Mouse (Mus musculus): ENCODE data around the gene Slc8b1. TPM values are rescaled to one million over a fixed set of nuclear protein-coding genes. Genes with fewer than 3 reads are reported as not detected.

Slc8b1 gene
- total RNA-seq (2021): 10 to 100 TPM; 12.5 to 13.9 TPM

DNA sequence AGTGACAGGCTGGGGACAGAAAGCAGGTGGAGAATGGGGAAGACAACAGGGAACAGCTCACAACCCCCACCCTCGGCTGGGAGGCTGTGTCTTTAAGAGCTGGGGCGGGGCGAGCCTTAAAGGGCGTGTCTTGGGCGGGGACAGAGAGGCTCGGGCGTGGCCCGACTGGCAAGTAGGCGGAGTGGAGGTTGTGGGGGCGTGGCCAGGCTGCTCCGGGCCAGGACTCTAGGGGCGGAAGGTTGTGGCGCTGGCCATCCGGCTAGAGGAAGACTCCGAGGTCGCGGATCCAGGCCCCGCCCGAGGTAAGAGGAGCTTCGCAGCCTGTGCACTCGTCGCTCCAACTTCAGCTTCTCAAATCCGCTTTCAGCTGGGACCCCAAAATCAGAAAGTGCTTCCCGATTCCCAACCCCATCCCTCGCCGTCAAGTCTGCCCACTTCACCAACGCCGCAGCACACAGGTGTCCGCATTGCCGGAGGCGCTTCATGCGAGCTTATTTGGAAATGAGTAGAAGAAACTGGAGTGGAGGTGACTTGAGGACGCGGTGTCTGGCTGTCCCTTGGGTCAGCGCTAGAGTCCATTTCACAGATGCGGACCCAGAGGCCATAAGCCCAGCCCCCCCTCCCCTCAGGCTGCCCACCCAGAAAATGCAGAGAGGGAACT, at the start of gene Slc8b1:
Gene Slc8b1, plus strand, starts transcription at position 187 of the 661 bp plus-strand sequence.
- peak; percentile 98 for DNase-seq
- intact Hi-C loops (cut with DNase I): loop anchor here (2.0 kb wide), 1 partner anchor 78 kb away; the partner anchor contains the start of genes Iqcd and Tpcn1

DNA sequence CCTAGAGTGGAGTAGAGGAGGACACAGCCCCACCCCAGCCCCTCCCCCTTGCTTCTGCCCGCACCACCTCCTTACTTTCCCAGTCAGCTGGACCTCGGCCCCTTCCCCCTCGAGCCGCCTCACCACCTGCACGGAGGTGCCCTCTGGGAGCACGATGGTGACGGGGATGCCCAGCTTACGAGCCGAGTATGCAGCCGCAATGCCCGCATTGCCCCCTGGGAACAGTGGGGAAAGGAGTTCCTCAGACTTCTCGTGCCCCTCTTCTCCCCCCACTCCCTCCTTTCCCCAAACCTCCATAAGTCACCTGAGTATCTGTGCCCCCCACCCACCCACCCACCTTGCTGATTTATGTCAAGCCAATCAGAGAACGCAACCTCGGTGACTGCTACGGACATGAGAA, 49.1 kb upstream of the Slc8b1 start:
- no peak for DNase-seq
- intact Hi-C loops (cut with DNase I): no loop called here

DNA sequence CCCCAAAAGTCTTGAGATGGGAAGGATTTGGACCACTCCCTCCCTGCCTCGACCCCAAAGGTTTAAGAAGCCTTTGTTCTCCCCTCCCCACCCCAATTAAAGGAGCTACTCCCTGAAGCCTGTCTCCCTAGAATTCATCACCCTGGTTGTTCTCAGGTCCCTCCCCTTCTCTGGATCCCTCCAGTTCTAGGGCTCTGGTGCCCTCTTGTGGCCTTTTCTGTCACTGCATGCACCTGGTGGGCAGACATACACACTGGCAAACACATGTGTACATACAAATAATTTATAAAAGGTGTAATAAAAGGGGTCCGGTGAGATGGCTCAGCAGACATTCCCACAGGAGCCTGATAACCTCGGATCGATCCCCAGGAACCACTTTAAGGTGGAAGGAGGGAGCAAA, 46.6 kb upstream of the Slc8b1 start:
- DNase-seq: no peak
- intact Hi-C loops (cut with DNase I): no loop called here

DNA sequence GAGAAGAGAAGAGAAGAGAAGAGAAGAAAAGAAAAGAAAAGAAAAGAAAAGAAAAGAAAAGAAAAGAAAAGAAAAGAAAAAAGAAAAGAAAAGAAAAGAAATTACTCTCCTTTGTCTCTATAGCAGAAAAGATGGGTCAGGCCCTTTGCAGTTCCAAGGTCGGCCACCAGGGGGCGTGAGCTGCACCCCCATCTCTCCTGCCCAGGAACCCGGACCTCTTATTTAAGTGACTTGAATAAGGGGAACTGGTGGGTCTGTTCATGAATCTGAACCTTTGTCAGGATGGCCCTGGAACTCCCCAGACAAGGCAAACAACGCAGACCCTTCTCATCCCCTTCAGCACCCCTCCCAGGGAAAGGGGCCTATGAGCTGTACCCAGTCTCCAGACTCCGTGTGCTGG, 45.9 kb upstream of the Slc8b1 start:
- peak in 1 of 2 experiments; percentile 43 for DNase-seq
- intact Hi-C loops (cut with DNase I): no loop called here

DNA sequence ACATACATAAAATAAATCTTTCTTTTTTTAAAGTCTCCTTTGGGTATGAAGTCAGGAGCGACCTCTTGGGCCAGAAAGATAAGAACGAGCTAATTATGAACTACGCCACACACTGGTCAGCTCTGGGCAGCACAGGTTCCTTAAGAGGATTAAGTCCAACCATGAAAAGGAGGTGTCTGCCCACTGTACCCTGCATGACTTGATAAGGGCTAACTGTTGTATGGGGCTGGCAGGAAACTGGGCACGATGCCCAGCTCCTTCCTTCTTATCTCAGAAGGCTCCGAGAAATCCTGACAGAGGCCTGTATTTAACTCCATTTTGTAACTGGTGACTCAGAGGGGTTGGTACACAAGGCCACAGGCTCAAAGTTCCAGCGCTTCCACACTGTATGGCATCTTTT, 45.1 kb upstream of the Slc8b1 start:
- DNase-seq: peak; percentile 46 to 56
- intact Hi-C loops (cut with DNase I): no loop called here

DNA sequence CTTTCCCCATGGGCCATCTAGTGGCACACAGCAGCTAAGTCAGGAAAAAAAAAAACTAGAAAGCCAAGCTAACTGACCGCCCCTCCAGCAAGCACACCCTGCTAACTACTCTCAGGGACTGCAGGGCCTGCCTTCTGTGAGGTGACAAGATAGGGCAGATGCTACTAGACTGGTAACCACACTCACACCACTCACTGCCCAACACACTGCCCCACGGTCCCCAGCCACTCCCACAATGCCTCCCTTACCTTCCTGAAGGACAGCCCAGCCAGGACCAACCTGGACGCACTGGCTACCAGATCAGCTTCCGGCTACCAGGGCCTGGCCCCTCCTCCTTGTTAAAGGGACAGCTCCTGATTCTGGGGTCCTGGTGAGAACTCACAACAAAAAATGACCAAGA, 43.9 kb upstream of the Slc8b1 start:
- peak in 1 of 2 experiments; percentile 23 for DNase-seq

DNA sequence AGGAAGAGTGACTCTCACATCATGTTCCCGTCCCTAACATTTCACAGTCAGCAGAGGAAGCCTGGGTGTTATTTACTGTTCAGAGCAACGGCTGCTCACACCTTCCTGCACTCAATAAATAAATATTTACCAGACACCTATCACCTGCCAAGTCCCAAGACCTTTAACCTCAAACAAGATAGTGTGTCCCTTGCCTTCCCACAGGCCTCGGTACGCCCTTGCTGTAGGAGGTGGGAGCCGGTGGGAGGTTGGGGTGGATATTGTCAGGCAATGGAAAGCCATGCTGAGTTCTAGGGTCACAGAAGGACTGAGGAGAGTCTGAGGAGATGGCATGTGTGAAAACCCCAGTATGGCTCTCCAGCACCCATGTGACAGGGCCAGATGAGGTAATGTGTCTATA, 42.6 kb upstream of the Slc8b1 start:
- intact Hi-C loops (cut with DNase I): no loop called here
- no peak for DNase-seq

More for the DNA sequence above, 43.9 kb upstream of the Slc8b1 start:
- intact Hi-C loops (cut with DNase I): no loop called here

DNA sequence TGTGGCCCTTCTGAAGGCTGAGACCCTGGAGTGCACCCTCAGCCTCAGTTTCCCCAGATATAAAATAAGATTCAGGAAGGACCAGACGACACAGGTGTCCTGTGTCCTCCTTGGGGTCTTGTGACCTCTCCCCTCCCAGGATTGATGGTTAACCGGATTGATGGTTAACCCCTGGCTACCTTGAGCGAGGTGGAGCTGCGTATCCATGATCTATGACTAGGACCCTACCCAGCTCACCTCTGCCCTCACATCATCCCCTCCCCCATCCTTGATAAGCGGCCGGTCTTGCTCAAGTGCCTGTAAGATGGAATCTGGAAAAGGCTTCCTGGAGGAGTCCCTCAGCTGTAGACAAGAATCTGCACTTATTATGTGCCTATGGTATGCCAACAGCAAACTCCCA, 42.1 kb upstream of the Slc8b1 start:
- no peak for DNase-seq
- intact Hi-C loops (cut with DNase I): no loop called here

DNA sequence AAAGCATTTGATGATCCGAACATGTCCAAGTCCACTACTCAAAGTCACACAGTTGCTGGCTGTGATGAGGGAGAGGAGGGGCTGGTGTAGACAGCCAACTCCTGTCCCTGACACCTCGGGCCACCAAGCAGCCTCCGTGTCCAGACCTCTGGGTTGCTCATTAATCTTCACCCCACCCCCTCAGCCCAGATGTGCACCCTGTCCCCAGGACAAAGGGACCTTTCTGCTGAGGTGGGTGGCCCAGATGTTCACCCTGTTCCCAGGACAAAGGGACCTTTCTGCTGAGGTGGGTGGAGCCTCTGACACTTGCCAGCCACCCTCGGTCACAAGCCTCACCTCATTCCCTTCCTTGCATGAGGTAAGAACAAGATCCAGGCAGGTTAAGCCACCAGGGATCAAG, 39.4 kb upstream of the Slc8b1 start:
- no peak for DNase-seq
- intact Hi-C loops (cut with DNase I): no loop called here

DNA sequence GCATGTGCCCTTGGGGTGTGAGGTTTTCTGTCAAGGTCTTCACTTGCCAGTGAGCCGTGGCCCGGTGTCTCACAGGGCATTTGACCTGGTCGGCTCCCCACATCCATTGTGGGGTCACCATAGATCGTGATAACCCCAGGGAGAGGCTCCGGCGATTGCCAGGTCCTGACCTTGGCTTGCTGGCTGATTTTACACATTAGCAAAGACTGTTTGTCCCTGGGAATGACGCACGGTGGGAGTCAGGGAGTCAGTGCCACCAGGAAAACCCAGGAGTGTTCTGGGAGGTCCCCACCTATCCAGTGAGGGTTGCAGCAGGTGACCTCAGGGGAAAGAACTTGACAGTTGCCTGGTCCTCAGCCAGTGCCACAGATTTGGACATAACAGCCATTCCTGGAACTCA, 38.2 kb upstream of the Slc8b1 start, which contains the start of gene Sdsl:
Gene Sdsl, minus strand, starts transcription at position 41 of the 400 bp plus-strand sequence.
- no peak for DNase-seq
- intact Hi-C loops (cut with DNase I): no loop called here

DNA sequence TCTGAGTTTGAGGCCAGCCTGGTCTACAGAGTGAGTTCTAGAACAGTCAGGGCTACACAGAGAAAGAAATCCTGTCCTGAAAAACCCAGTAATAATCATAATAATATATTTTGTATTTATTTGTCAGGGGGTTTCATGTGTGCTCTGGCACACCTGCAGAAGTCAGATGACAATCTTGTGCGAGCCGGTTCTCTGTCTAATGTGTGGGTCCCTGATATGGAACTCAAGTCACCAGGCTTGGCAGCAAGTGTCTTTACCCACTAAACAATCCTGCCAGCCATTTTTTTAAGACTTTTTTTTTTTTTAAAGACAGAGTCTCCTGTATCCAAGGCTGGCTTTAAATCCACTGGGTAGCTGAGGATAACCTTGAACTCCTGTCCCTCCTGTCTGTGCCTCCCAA, 37.6 kb upstream of the Slc8b1 start:
- intact Hi-C loops (cut with DNase I): no loop called here
- DNase-seq: no peak

DNA sequence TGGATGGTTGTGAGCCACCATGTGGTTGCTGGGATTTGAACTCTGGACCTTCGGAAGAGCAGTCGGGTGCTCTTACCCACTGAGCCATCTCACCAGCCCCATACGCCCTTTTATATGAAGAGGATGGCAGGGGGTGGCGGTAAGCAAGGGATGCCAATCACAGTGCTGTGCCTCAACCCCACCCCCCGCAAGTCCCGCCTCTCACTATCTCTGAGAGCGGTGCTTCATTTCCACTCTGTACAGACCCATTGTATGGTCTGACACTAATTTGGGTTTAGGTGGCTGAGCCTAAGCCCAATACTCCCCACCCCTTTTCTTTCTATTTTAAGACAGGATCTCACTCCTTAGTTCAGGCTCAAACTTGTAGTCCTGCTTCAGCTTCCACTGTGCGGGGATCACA, 35.1 kb upstream of the Slc8b1 start:
- intact Hi-C loops (cut with DNase I): no loop called here
- no peak for DNase-seq

DNA sequence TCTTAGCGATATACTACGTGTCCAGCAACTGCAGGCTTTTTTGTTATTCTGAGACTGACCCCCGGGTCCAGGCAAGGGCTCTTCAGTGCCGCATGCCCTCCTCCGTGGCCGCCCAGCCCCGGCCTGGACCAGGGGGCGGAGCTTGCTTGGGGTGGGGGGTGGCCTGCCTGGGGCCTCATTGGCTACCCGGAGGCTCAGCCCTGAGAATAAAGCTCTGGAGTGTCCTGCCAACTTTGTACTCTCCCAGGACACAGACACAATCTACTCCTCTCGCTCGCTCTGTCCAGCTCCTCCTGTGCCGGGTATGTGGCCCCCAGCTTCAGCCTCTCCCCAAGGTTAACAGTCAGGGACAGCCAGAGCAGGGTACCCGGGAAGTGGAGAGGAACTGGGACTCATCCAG, 34.7 kb upstream of the Slc8b1 start, which contains the start of gene Sds:
Gene Sds, plus strand, starts transcription at position 231 of the 400 bp plus-strand sequence.
- intact Hi-C loops (cut with DNase I): no loop called here

DNA sequence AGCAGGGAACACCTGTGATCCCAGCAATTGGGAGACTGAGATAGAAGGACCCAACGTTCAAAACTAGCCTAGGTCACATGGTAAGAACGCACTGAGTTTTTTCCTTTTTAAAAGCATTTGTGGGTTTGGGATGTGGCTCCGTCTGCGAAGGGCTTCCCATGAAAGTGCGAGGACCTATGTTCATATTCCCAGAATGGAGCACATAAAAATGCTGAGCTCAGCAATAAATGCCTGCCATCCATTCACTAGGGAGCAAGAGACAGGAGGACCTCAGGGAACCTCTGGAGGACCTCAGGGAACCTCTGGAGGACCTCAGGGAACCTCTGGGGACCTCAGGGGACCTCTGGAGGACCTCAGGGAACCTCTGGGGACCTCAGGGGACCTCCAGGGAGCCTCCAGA, 33.0 kb upstream of the Slc8b1 start:
- intact Hi-C loops (cut with DNase I): no loop called here
- DNase-seq: no peak

More for the DNA sequence above, 34.7 kb upstream of the Slc8b1 start, which contains the start of gene Sds:
- DNase-seq: no peak

DNA sequence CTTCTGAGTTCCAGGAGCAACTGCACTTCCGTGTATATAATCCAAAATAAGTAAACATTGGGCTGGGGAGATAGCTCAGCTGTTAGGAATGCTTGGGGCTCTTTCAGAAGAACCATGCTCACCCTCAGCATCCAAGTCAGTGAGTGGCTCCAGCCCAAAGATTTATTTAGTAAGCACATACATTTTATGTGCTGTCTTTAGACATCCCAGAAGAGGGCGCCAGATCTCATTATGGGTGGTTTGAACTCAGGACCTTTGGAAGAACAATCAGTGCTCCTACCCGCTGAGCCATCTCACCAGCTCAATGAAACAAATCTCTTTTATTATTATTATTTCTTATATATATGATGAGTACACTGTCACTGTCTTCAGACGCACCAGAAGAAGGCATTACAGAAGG, 31.4 kb upstream of the Slc8b1 start:
- intact Hi-C loops (cut with DNase I): no loop called here
- DNase-seq: no peak

DNA sequence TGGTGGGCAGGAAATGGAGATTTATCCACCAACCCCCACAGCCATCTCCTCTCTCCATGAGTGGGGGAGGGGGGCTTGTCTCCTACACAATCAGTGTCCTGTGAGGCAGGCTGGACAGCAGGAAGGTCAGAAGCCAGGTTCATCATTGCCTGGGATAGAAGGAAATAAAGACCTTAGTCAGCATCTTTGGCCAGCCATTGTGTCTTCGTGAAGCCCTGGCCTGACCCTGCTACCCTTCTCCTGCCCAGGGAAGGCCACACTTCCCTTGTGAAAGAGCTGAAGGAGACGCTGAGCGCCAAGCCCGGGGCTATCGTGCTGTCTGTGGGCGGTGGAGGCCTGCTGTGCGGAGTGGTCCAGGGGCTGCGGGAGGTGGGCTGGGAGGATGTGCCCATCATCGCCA, 29.8 kb upstream of the Slc8b1 start:
- intact Hi-C loops (cut with DNase I): no loop called here
- no peak for DNase-seq

DNA sequence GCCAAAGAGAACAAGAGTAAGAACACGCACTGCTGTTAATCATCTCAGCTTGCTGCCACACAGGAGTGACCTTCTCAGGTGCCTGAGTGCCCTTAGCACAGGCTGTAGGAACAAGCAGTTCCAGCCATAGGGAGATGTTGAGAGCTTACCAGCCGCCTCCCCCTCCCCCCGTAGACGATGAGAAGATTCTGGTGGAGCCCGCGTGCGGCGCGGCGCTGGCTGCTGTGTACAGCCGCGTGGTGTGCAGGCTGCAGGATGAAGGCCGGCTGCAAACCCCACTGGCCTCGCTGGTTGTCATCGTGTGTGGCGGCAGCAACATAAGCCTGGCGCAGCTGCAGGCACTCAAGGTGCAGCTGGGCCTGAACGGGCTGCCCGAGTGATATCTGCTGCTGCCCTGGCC, 27.6 kb upstream of the Slc8b1 start:
- DNase-seq: no peak
- intact Hi-C loops (cut with DNase I): no loop called here

DNA sequence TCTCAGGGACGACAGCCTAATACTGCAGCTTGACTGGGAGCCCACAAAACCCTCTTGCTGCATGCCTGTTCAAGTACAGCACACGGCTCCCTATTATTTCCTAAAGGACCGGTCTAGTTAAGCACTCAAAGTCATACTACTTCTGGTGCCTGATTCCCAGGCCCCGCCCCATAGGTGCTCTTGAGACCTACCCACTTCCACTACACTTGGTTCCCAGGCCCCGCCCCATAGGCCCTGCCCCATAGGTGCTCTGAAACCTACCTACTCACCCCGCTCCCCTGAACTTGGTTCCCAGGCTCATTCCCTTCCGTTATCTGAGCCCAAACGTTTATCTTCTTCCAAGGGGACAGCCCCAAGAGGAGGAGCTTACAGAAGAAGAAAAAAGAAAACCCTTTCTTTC, 23.1 kb upstream of the Slc8b1 start:
- intact Hi-C loops (cut with DNase I): no loop called here
- no peak for DNase-seq

DNA sequence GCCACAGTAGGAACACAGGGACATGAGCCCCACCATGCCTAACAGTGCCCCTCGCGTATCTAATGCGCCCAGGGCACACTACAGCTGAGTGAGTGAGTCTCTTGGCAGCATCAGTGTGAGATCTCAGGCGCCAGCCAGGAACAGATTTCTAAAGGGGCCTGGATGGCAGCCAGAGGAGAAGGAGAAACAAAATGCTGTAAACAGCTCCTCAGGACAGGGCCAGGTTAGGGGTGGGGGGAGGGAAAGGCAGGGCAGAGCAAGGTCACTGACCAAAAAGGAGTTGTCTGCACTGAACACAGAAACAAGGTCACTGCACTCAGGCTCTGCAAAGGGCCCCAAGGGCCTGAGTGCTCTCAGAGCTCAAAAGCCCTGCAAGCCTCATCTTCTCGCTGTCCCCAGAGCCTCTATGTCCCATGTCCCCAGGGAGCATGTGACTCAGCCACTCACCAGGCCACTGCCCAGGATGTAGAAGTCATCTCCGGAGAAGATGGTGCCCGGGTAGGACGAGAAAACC, 20.2 kb upstream of the Slc8b1 start:
- peak; percentile 41 to 56 for DNase-seq
- intact Hi-C loops (cut with DNase I): no loop called here

DNA sequence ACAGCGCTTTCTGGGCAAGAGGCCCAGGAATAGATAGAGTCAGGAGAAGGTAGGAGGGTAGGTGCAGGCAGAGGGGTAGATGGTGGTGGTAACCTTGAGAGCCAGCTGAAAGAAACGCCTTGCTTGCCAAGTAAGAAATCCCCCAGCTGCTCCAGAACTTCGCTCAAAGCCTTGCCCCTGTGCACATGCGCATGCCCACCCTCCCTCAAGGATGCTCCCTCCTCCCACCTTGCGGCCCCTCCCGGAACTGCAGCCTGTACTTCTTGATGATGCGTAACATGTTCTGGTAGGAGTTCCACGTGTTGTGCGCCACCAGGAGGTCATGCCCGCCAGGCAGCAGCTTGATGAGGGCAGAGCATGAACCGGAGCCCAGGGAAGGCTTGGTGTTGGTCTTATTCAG, 18.5 kb upstream of the Slc8b1 start:
- no peak for DNase-seq
- intact Hi-C loops (cut with DNase I): no loop called here

DNA sequence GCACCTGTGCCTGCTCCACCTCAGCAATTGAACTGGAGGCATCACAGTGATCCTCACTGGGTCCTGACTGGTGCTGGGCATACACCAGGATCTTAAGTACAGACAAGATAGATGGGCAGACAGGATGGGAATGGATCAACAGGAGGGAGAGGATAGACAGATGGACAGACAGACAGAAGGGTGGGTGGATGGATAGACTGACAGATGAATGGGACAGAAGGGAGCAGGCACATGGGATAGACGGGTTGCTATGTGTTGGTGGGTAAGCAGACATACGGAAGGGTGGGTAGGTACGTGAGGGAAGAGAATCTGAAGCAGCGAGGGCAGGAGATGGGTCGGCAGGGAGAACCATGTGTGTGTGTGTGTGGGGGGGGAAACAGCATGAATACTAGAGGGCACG, 17.5 kb upstream of the Slc8b1 start:
- no peak for DNase-seq
- intact Hi-C loops (cut with DNase I): no loop called here

DNA sequence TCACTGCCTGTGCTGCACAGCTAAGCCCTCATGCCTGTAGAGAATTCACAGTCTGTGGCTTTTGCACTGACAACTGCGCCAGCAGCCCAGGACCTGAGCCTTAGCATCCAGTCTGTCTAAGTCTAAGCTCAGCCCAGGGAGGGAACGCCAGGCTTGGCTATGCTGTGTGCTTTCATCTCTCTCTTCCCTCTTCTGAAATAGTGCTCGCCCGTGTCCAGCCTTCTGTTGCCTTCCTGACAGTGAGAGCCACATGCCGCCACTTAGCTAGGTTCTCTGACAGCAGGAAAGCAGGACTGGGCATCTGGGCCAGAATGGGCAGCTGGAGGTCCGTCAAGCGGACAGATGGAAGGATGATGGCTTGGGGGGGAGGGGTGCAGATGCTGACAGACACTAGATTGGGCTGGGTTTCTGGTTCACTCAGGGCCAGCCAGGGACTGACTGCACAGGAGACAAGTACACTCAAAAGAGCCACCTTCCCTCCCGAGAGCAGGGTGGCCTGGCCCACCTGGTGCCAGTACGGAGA, 17.0 kb upstream of the Slc8b1 start:
- intact Hi-C loops (cut with DNase I): no loop called here

More for the DNA sequence above, 17.0 kb upstream of the Slc8b1 start:
- no peak for DNase-seq
